Mouse (Mus musculus) cerebellum, adult 2 months (tissue): Measurements from ENCODE around the gene H2afb3. TPM values are rescaled to one million over a fixed set of nuclear protein-coding genes. Genes with fewer than 3 reads are reported as not detected.
A peak's percentile ranks its signal among the peaks of the same experiment; 100 is the strongest.
"Not testable (repeated sequence)": the region's sequence is repeated elsewhere in the genome, so short reads cannot be mapped to it uniquely, and the experiment has no call there.

ENCODE experiments used
- DNase-seq, 2 experiments: peaks; one replicate each; pipeline ENCODE4 v3.0.0; 2021
- H3K27ac ChIP-seq: fragments of 200-500 bp; 2 replicates; pipeline ENCODE4 v1.5.1; 2012; ENCODE audit warnings: low read length, control low read depth, inconsistent platforms; ENCODE audit not compliant: insufficient read depth
- H3K27me3 ChIP-seq: fragments of 200-500 bp; 2 replicates; pipeline ENCODE4 v1.6.1; 2012; ENCODE audit warnings: inconsistent platforms, mild to moderate bottlenecking, low read length, moderate library complexity; ENCODE audit not compliant: control insufficient read depth, insufficient read depth
- H3K4me1 ChIP-seq: fragments of 200-500 bp; 2 replicates; pipeline ENCODE4 v1.6.1; 2011; ENCODE audit warnings: low read length; ENCODE audit not compliant: control insufficient read depth, insufficient read depth
- H3K4me3 ChIP-seq: fragments of 200-500 bp; replicated peaks from 2 replicates; pipeline ENCODE3; 2011; ENCODE audit warnings: mild to moderate bottlenecking, low read depth, low read length, control low read depth; ENCODE audit not compliant: insufficient read depth
- CTCF ChIP-seq: fragments of 200-500 bp; IDR thresholded peaks from 2 replicates; pipeline ENCODE4 v1.5.1; 2011; ENCODE audit warnings: low read depth, mild to moderate bottlenecking, control low read depth, low read length, moderate library complexity, borderline replicate concordance; ENCODE audit not compliant: insufficient read depth
- POLR2A ChIP-seq: fragments of 200-500 bp; IDR thresholded peaks from 2 replicates; pipeline ENCODE4 v1.6.1; 2011; ENCODE audit warnings: low read length, control low read depth, borderline replicate concordance; ENCODE audit not compliant: insufficient read depth
- WGBS: fragments of 180-500 bp; shearing (Covaris S2); methylation state at CpG from one replicate; pipeline ENCODE4 v1.1.7; 2018; 5-methylcytosine and 5-hydroxymethylcytosine counted together
- polyA plus RNA-seq: library from polyadenylated mRNA; depleted of rRNA; stranded (reverse); fragments of >200 nt; gene quantifications from 2 replicates; pipeline ENCODE4 v1.2.3, GENCODE M21; 2012; rRNA removed

The H2afb3 gene
- polyA plus RNA-seq, result not detected in 2 replicates

GRCm38 (mm10) chrX:120312995-120313394 is at the start of gene H2afb3:
TSS of gene H2afb3 (minus strand) at chrX:120313095.
- DNase-seq, H3K27me3 ChIP-seq, H3K27ac ChIP-seq, H3K4me1 ChIP-seq, H3K4me3 ChIP-seq: not testable (repeated sequence)
- 71% methylated on average over 9 of the region's 10 CpGs for WGBS

DNA sequence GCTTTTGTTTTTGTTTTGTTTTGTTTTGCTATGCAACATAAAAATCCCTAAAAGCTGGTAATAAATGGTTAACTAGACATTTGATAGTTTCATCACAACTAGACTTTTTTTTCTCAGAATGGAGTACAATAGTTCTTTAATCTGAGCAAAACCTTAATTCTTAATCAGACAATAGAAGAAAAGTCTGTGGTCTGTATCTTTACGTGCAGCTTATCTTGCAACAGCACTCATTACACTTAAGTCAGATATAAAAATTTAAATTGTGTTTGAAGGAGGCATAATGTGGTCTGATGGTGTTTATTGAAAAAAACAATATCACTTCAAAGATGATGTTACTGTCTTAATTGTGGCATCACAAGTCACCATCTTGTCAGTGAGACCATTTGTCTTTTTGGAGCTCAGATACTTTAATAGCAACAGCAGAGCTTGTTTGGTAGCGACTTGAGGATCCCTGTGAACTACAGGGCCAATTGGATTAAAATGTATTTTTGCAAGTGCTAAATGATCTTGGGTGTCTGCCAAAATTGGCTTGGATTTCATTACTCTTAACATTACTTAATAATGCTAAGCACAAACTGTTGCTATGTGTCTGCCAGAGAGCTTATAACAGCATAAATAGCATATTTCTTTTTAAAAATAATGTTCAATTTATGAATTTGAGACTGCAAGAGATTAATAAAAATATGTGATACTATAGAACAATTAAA is 11.3 kb downstream of the H2afb3 start:
- Histone ChIP-seq H3K4me1 (no peaks in the 10 kb centered on the region), H3K4me3 (no peak overlapping the region), H3K27ac (no peak overlapping the region), H3K27me3 (no peaks in the 10 kb centered on the region)
- WGBS, result 56% methylated on average over 2 of the region's 2 CpGs
- no peak for DNase-seq
- TF ChIP-seq POLR2A (no peak), CTCF (no peak)

DNA sequence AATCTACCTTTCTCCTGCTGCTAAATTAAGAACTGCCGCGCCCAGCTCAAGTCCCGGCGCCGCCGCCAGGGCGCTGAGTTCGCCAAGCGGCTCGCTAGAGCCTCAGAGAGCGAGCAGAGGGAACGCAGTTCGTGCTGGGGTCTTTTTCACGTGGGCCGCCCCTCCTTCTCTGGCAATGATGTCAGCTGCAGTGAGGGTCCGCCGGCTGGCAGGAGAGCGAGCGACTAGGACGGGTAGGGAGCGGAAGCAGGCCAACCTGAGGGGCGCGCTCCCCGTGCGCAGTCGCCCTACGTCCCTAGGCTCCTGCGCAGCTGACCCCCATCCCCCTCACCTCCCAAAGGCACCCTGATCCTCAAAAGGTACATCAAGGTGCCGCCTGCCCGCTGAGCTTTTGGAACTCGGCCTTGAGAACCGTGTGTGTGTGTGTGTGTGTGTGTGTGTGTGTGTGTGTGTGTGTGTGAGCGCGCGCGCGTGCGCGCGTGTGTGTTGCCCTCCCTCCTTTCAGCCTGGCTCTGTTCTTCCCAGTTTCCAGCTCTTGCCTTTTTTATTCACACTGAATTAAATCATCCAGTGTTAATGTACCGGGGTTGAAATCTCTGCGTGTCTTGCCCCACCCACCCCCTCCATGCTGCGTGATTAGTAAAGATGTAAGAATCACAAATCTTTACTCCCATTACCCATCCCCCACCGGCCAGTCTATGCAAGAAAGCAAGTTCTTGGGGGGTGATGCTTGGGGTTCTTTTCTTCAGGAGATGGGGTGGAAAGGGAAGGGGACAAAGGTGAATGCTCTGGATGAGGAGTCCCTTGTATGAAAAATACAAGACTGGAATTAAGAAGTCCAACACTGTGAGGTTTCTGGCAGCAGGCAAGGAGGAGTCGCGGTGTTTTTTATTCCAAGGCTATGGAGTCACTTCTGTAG is 19.8 kb downstream of the H2afb3 start:
- DNase-seq, result peak; percentile 58 to 65
- 2% methylated on average over 32 of the region's 46 CpGs for WGBS
- peak overlapping the region; percentile 90 for H3K4me3 ChIP-seq
- H3K27ac ChIP-seq, result peak overlapping the region; percentile 55
- H3K27me3 ChIP-seq, result no peaks in the 10 kb centered on the region
- TF ChIP-seq CTCF (no peak), POLR2A (no peak)
- no peaks in the 10 kb centered on the region for H3K4me1 ChIP-seq

DNA sequence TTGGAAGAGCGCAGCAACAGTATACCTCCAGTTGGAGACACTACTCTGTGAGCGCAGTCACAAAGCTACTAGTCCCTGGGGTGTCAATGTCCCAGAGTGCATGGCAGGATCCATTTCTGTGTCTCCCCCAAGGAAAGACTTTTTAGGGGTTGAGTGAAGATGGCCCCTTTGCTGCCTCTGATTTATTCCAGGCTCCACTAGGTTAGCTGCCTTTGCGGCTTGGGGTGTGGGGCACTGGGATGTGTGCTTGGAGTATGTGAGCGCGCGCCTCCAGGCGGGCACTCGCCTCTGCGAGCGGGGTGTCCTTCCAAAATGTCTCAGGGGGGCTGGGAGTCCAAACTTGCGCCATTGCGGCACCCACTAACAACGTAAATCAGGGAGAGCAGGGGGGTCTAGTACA is 21.2 kb downstream of the H2afb3 start:
- Histone ChIP-seq H3K4me1 (no peaks in the 10 kb centered on the region), H3K4me3 (peak overlapping the region; percentile 55), H3K27me3 (no peaks in the 10 kb centered on the region), H3K27ac (no peak overlapping the region)
- peak; percentile 42 to 49 for DNase-seq
- TF ChIP-seq CTCF, result no peak
- TF ChIP-seq POLR2A, result no peak
- WGBS, result 2% methylated on average over 13 of the region's 13 CpGs

GRCm38 (mm10) chrX:120290900-120291280 is 22.0 kb downstream of the H2afb3 start:
- no peak overlapping the region for H3K27ac ChIP-seq
- H3K4me1 ChIP-seq, result no peaks in the 10 kb centered on the region
- TF ChIP-seq POLR2A, result no peak
- TF ChIP-seq CTCF, result no peak
- H3K27me3 ChIP-seq, result no peaks in the 10 kb centered on the region
- peak; percentile 9 to 22 for DNase-seq
- 8% methylated on average over 18 of the region's 18 CpGs for WGBS
- peak overlapping the region; percentile 76 for H3K4me3 ChIP-seq

DNA sequence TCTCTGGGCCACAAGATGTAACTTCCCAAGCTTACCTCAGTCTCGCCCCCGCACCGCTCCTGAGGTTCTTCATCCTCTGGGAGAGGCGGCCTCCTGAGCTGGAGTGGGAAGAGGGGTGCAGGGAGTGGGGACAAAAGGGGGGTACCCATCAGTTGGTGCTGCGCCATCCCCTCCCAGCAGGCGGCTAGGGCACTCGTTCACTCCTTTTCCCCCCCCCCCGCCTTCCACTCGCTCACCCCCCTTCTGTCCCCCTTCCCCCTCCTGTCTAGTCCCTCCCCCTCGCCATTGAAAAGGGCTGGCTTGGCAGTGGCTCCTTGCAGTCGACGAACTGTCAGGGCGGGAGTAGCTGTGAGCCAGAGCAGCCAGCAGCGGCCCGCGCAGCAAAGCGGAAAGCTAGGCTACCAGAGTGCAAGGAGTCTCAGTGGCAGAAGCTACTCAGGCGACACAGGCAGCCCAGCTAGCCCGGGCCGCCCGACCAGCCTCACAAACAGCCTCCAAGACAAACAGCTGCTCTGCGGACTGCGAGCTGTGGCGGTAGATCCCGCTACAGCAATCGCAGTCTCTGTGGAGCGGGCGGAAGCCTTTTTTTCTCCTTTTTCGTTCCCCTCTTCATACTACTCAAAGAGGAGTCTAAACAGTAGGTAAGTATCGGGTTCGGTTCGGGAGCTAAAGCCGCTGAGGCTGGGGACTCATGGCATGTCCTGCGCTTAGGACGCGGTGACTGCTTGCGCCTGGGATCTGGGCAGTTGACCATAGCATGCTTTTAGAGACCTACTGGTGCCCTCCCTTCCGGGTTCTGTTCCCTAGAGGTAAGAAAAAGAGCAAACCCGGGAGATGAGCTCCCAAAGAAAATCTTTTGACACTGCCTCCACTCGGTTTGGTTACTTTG is 22.6 kb downstream of the H2afb3 start, which contains the start of gene Pcdh11x:
Pcdh11x (plus strand) TSS at position 249 of the 889 bp plus-strand sequence.
- DNase-seq, result peak; percentile 57
- no peaks in the 10 kb centered on the region for H3K27me3 ChIP-seq
- H3K4me1 ChIP-seq, result no peaks in the 10 kb centered on the region
- H3K4me3 ChIP-seq, result peak within 1 kb of the TSS; percentile 76
- WGBS, result 3% methylated on average over 35 of the region's 40 CpGs
- no peak within 1 kb of the TSS for H3K27ac ChIP-seq
- no peak for TF ChIP-seq POLR2A

DNA sequence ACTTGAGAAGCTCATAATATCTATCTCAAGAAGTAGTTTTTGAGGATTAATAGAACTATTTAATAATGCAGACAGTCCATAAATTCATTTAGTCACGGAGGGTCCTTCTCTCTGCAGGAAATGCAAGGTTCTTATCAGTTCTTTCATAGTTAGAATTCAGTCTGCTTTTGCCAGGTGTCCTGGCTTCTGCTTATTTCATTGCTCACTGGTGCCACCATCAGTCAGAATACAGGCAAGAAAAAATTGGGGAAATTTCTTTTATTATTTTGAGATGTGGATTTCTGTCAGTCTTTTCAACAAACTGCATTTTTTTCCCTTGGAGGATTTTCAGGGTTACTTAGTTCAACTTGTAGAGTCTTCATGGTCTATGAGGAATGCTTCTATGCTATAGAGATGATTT is 25.4 kb downstream of the H2afb3 start:
- Histone ChIP-seq H3K4me3 (no peak overlapping the region), H3K27me3 (no peaks in the 10 kb centered on the region), H3K4me1 (no peaks in the 10 kb centered on the region), H3K27ac (no peak overlapping the region)
- peak in 1 of 2 experiments; percentile 12 for DNase-seq
- TF ChIP-seq CTCF (no peak), POLR2A (no peak)
- 31% methylated on average over 1 of the region's 1 CpGs for WGBS

DNA sequence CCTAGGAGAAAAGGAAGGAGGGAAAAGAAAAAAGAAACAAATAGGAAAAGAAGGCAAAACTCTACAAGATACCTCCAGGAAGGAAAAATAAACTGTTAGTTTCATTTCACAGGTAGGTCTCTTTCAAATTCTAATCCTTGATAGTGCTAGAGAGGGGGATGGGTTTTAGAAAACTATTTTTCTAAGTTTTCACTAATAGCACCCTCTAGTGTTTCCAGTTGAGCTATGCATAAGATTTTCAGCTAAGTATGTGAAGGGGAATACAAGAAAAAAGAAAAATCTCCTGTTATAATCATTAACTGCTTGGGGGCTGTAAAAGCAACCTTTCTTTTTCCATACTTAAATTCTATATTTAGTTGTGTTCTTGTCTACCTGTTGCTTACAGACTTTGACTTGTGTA is 27.4 kb downstream of the H2afb3 start:
- Histone ChIP-seq H3K4me3 (no peak overlapping the region), H3K27me3 (no peaks in the 10 kb centered on the region), H3K4me1 (no peaks in the 10 kb centered on the region), H3K27ac (no peak overlapping the region)
- no peak for DNase-seq
- TF ChIP-seq CTCF, result no peak
- TF ChIP-seq POLR2A, result no peak

Other genes with a start within 250 kb of the H2afb3 start
- gene Pcdh11x, start 22.8 kb downstream of the H2afb3 start, polyA plus RNA-seq, result 3.3 and 3.4 TPM in 2 replicates